Mouse (Mus musculus): ENCODE data around the gene Hao1.

GRCm38 (mm10) chr2:134481759-134482158 lies 72.4 kb downstream of the Hao1 start:
- no peak for TF ChIP-seq GATA1 (IDR thresholded peaks at IDR 0.05; ENCODE audit: borderline replicate concordance, low read length)
- no peak for TF ChIP-seq FLI1 (IDR thresholded peaks at IDR 0.05; ENCODE audit: low read length)
